Mouse (Mus musculus) heart, adult 9 months (tissue): Measurements from ENCODE around the gene Sh3pxd2b.

Source experiments
- DNase-seq, 2 experiments: peaks; one replicate each; pipeline ENCODE4 v3.0.0; 2022; ENCODE audit warnings: low spot score in 2 of 2

Sh3pxd2b gene

GRCm38 (mm10) chr11:32373266-32374026 lies 25.8 kb downstream of the Sh3pxd2b start:
- DNase-seq: no peak

DNA sequence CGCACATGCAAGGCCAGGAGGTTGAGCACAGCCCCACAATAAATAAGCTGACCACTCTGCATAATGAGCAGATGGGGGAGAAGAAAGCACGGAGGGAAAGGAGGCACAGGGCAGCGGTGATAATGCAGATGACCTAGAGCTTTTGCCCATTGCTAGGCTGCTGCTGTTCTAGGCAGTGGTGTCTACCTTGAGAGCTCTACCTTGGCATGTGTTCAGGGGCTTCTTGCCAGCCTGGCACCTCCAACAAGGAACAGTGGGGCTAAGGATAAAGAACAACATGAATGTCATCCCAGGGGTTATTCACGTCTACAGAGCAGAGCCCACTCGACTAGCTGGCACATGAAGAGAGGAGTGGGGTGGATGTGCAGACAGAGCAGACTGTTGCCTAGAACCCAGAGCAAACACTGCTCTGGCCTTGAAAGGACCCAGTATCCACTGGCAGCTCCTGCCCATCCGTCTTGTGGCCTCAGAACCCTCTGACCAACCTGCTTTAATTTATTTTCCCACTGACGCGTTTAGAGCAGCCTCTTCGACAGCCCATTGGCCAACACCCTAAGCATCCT lies 26.5 kb downstream of the Sh3pxd2b start:
- DNase-seq: no peak

GRCm38 (mm10) chr11:32375104-32375535 lies 27.5 kb downstream of the Sh3pxd2b start:
- peak; percentile 57 to 60 for DNase-seq

DNA sequence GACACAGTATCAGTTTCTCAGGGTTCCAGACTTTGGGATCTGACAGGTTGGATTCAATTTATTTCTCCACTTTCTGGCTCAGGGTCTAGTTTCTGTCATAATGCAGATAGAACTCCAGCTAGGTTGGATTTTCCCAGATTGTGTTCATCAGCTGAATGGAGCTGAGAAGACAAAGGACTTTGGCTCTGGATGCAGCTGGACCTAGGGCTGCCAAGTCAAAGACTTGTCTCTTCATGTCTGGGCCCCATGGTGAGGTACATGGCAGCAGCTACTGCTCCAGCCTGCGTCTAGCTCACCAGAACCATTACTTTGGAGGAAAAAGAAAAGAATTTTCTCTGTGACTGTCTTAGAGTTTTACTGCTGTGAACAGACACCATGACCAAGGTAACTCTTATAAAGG lies 28.5 kb downstream of the Sh3pxd2b start:
- DNase-seq: no peak

GRCm38 (mm10) chr11:32379910-32380309 lies 32.3 kb downstream of the Sh3pxd2b start:
- no peak for DNase-seq

DNA sequence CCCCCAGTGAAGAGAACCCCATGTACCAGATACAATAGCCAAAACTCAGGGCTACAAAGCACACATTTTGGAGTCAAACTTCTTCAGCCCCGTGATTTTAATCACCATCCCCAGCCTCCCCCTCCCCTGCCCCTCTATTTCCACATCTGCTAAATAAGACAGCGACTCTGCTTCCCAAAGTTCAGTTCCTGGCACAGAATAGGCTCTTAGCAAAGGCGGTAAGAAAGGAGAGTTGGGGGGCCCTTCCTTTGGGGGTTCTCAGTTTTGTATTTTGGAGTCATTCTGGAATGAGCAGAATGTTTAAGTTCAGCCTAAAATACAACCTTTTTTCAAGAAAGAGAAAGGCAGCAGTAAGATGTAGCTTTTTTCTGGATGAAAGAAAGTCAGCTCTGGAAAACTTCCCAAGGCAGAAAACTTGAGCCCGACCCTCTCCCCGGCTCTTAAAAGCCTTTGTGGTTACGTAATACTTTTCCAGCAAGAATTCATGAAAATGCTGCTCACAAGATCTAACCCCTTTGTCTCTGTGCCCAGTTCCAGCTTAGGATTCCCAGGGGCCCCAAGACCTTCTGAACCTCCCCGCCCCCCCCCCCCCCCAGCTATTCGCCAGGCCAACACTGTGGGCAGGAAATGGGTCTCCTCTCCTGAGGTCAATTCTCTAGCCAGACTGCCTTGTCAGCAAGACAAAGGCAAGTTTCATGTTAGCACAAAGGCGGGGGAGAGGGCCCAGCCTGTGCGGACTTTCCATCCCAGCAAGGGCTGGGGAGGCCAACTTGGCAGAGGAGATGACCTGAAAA lies 35.9 kb downstream of the Sh3pxd2b start:
- peak; percentile 72 to 76 for DNase-seq

DNA sequence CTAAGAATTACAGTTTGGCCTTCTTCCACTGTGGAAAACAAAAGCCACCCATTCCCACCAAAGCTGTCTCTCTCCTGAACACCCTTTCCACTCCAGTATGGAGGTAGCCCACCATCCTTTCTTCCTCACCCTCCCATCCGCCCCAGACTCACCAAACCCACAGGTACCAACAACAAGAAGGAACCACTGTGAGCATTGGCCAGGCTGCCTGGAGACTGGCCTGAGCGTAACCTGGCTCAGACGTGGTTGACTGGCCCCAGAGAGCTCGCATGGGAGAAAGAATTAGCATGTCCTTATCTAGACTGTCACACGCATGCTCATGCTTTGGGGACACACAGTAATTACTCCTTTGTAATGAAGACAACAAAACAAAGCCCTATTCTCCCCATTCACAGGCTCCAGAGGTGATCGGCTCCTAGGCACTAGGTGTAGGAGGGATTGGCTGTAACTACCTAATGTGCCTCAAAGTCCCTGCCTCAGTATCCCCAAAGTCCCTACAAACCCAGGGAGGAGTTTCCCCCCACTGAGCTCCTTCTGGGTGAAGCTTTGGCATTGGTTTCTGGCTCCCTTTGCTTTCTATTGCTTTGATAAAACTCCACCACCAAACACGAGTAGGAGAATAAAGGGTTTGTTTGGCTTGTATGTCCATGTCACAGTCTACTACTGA lies 36.6 kb downstream of the Sh3pxd2b start:
- DNase-seq: no peak

GRCm38 (mm10) chr11:32386043-32386442 lies 38.4 kb downstream of the Sh3pxd2b start:
- DNase-seq: no peak

DNA sequence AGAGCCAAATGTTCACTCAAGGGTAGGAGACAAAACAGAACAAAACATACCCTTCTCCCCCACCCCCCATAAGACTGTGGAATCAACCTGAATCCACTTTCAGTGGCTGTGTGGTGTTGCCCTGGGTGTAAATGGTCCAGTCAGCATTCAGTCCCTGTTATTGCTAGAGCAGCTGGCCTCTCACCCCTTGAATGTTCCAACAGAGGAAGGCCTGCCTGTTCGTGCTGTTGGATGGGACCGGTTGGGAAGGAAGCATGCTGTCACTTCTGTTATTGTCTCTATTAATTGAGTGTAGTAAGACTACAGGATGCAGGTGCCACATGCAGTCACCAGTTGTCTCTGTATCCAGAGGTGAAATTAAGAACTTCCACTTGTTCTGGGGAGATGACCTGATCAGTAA lies 40.4 kb downstream of the Sh3pxd2b start:
- DNase-seq: no peak

GRCm38 (mm10) chr11:32393095-32393494 lies 45.5 kb downstream of the Sh3pxd2b start:
- no peak for DNase-seq

DNA sequence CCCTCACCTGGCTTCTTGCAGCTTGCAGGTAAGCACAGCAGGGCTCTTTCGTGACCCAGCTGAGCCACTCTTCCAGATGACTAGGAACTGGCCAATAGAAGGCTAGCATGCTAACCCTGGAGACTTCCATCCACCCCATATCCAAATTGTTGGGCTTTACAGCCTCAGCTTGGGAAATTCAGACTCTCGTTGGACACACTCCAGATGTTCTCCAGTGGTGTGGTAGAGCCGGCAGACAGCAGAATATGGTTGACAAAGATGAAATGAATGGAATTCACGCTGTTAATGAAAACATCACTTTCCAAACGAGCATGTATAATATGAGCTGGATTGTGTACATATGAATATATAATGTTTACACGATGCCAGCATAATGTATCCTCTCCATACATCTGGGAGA lies 48.2 kb downstream of the Sh3pxd2b start:
- no peak for DNase-seq

- peak; percentile 57 to 63 for DNase-seq
These were observed 50.8 kb downstream of the Sh3pxd2b start for GRCm38 (mm10) chr11:32398446-32398845.

DNA sequence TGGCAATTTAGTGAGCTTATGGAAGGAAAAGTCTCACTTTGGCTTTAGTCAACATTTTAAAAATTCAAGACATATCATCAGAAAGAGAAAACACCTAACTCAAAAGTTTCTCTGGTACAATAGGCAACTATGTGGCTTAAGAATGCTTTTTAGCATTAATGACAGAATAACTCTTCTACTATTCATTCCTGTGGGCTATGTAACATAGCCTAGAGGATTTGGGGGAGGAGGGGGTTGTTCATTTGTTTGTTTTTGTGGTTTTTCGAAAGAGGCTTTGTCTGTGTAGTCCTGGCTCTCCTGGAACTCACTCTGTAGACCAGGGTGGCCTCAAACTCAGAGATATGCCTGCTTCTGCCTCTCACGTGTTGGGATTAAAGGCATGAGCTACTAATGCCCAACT lies 51.6 kb downstream of the Sh3pxd2b start:
- no peak for DNase-seq

GRCm38 (mm10) chr11:32402712-32403111 lies 55.1 kb downstream of the Sh3pxd2b start:
- DNase-seq: no peak

DNA sequence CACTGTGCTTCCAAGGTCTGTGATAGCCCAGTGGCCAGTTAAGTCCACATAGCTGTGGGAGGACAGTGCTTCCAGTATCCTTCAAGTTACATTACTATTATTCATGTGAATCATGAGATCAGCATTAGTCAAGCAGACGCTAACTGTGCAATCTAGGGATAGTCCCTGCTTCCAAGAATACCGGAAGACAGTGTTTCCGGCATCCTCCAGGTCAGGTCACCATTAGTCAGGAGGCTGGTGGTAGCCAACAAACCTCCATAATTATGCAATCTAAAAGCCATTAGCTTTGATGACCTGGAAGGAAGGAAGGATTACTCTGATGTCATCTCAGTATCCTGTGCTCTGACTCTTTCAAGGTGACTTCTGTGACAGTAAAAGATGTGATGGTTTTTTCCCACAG lies 57.1 kb downstream of the Sh3pxd2b start:
- no peak for DNase-seq

- DNase-seq: peak in 1 of 2 experiments; percentile 28
These were observed 60.2 kb downstream of the Sh3pxd2b start for GRCm38 (mm10) chr11:32407863-32408262.

DNA sequence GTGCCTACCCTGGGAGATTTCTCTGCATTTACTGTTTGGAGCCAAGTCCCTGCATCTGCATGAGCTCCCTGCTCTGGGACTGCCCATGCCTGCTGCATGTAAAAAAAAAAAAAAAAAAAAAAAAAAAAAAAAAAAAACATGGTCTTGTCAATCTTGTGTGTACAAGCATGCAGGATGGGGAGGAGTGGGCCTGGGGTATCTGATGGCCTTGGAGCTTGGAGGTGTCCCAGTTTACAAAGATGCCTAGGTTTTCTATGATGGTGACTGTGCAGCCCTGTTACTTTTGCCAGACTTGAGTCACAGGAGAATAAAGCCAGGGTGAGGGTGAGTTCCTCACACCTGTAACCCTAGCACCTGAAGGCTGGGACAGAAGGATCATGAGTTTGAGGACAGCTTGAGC lies 61.4 kb downstream of the Sh3pxd2b start:
- no peak for DNase-seq

- no peak for DNase-seq
These were observed 62.4 kb downstream of the Sh3pxd2b start for GRCm38 (mm10) chr11:32409823-32410562.

DNA sequence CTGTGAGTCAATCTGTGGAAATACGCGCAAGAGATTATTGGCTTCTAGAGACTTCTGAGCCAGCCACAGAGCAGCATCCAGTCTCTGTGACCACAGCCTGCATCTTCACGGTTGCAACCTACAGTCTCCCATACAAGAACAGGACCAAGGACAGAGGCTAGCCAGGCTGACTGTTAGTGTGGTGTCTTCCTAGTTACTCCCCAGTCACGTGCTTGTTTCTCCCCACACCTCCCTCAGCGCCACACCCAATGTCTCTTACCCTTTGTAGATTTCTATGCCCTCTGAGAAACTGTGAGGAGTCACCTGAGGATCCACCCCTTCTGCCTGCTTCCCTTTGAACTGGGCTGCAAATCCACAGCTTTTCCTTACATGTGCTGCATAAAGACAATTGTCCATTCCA lies 72.4 kb downstream of the Sh3pxd2b start:
- DNase-seq: no peak

DNA sequence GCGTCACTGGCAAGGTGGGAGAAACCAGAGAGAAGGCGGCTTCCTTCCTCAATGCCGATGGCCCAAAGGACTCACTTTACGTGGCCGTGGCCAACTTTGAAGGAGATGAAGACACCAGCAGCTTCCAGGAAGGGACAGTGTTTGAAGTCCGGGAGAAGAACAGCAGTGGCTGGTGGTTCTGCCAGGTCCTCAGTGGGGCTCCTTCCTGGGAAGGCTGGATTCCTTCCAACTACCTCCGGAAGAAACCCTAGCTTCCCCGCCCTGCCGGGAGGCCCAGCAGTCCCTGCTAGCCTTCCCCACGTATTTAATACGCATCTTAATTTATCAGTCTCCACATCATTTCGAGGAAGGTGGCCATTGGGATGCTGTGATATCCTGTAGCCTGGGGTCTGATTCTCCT lies 75.7 kb downstream of the Sh3pxd2b start:
- DNase-seq: no peak

DNA sequence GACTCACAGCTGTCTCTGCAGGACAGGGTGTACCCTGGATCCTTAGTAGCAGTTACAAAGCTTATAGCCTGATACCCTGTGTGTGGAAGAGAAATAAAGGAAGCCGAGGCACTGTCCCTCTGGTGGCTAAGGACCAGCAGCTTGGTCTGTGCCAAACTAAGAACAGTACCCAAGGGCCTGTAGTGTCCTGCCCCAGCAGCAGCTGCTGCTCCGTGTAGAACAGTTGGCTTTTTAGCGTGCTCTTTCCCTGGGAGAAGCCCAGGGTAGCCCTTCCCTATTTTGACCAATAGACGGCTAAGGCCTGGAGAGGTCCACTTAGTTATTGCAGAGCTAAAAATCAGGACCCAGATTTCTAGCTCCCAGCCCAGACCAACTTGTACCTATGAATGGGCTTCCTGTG lies 77.0 kb downstream of the Sh3pxd2b start:
- DNase-seq: no peak
